Mouse (Mus musculus) midbrain, embryonic 12.5 days (tissue): ENCODE measurements at regions not wholly inside any gene's neighbourhood (a gene's known extent, or its start where the extent isn't known, plus 50 kb on each side); places are given as distances from the start of the nearest gene placed in this dataset.
A peak's percentile ranks its signal among the peaks of the same experiment; 100 is the strongest.
"Not testable (repeated sequence)": the region's sequence is repeated elsewhere in the genome, so short reads cannot be mapped to it uniquely, and the experiment has no call there.

Experiments
- ATAC-seq: fragments of 200-750 bp; cut with Nextera tagmentation; 2 replicates; pipeline ENCODE4 v1.8.0; 2017; ENCODE audit warnings: low read depth, moderate TSS enrichment, moderate library complexity; ENCODE audit not compliant: low FRiP score
- H3K27ac ChIP-seq: fragments of 300-500 bp; sonication (generic); replicated peaks from 2 replicates; pipeline ENCODE4 v1.5.1; 2016; ENCODE audit warnings: mild to moderate bottlenecking
- H3K27me3 ChIP-seq: fragments of 300-500 bp; sonication (generic); 2 replicates; pipeline ENCODE4 v1.6.1; 2016; ENCODE audit warnings: mild to moderate bottlenecking
- H3K36me3 ChIP-seq: fragments of 300-500 bp; sonication (generic); 2 replicates; pipeline ENCODE4 v1.6.1; 2016
- H3K4me1 ChIP-seq: fragments of 300-500 bp; sonication (generic); 2 replicates; pipeline ENCODE4 v1.6.1; 2016
- H3K4me2 ChIP-seq: fragments of 300-500 bp; sonication (generic); replicated peaks from 2 replicates; pipeline ENCODE4 v1.6.1; 2016; ENCODE audit warnings: mild to moderate bottlenecking, moderate library complexity
- H3K4me3 ChIP-seq: fragments of 300-500 bp; sonication (generic); 2 replicates; pipeline ENCODE4 v1.5.1; 2016; ENCODE audit warnings: mild to moderate bottlenecking
- H3K9ac ChIP-seq: fragments of 300-500 bp; sonication (generic); replicated peaks from 2 replicates; pipeline ENCODE4 v1.6.1; 2016; ENCODE audit warnings: mild to moderate bottlenecking, moderate library complexity
- H3K9me3 ChIP-seq: fragments of 300-500 bp; sonication (generic); 2 replicates; pipeline ENCODE4 v1.6.1; 2016; ENCODE audit warnings: mild to moderate bottlenecking
- WGBS: fragments of 180-500 bp; shearing (Covaris S2); methylation state at CpG from one replicate; pipeline ENCODE4 v1.1.7; 2016; 5-methylcytosine and 5-hydroxymethylcytosine counted together

DNA sequence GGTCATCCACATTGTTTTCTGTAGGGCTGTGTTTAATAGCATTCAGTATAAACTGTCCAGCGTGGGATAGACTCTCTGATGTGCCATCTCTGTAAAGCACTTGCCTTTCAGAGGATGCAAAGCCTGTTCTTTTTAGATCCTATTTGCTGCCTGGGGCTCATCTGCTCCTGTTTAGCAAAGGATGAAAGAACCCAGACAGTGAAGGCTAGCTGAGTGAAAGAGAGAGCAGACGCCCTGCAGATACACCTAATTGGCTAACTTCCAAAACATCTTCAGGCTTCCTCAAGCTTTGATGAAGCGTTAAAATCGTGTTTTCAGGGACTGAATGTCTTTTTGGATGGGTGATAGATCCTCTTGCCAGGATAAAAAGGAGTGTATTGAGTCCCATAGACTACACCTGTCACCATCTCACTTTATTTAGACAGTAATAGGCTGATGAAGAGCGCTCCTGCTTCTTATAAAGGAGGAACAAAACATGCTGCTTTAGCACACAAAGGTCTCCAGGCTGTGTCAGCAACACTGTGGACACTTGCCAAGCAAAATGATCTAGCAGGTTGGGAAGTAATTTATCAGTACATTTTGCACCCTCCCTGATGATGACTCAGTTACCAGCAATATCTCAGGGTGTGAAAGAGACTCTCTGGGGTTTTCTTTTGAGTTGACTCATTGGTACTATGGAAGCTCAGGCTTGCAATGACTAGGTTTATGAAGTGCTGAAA, 4717.3 kb downstream of the 9330182O14Rik start:
- Histone ChIP-seq H3K4me1 (peaks cover 3% of the 10 kb centered on the region; the same call in 1 of the 2 replicates), H3K27ac (no peak overlapping the region), H3K9ac (no peak overlapping the region), H3K9me3 (no peaks in the 10 kb centered on the region), H3K4me3 (no peak overlapping the region), H3K36me3 (no peaks in the 10 kb centered on the region), H3K27me3 (peaks cover 2% of the 10 kb centered on the region; the same call in 1 of the 2 replicates), H3K4me2 (no peak overlapping the region)
- peak; percentile 74 for ATAC-seq
- 20% methylated on average over 5 of the region's 5 CpGs for WGBS

DNA sequence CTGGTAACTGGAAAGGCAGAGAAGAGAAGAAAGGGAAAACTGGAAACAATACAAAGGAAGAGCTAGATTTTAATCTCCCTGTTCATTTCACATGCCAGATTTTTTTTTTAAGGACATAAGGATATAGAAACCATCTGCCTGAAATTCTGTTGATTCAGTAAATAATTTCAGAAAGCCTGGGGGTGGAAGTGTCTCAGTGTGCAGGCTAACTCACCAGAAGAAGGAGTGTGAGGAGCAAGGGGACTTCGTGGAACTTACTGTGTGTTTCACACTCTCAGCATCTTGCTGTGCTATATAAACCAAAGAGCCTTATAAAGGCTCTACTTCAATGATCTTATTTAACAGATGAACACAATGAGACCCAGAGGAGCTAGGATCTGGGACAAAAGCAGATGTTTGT, 4722.9 kb downstream of the 9330182O14Rik start:
- Histone ChIP-seq H3K27me3 (no peaks in the 10 kb centered on the region), H3K36me3 (no peaks in the 10 kb centered on the region), H3K4me2 (no peak overlapping the region), H3K27ac (no peak overlapping the region), H3K4me3 (no peak overlapping the region), H3K9ac (no peak overlapping the region), H3K9me3 (no peaks in the 10 kb centered on the region), H3K4me1 (no peaks in the 10 kb centered on the region)
- WGBS, result 60% methylated on average over 1 of the region's 1 CpGs
- no peak for ATAC-seq

DNA sequence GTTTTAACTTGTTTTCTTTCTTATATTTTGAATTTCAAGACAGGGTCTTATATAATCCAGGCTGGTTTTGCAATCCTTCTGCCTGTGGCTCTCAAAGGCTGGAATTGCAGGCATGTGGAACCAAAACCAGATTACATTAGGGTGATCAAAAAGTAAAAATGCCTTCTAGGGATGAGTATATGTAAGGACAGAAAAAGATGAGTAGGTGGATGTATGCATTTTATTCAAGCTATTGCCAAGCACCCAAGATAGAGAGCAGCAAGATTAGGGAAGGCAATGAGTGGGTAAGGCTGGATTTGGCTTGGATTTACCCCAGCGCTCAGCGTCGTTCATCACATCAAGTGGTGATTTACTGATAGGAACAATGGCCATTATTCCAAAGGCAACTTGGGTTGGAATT, 4725.2 kb downstream of the 9330182O14Rik start:
- Histone ChIP-seq H3K4me1 (no peaks in the 10 kb centered on the region), H3K36me3 (no peaks in the 10 kb centered on the region), H3K27ac (no peak overlapping the region), H3K4me2 (no peak overlapping the region), H3K4me3 (no peak overlapping the region), H3K27me3 (no peaks in the 10 kb centered on the region), H3K9ac (no peak overlapping the region), H3K9me3 (no peaks in the 10 kb centered on the region)
- 91% methylated on average over 3 of the region's 3 CpGs for WGBS
- no peak for ATAC-seq

DNA sequence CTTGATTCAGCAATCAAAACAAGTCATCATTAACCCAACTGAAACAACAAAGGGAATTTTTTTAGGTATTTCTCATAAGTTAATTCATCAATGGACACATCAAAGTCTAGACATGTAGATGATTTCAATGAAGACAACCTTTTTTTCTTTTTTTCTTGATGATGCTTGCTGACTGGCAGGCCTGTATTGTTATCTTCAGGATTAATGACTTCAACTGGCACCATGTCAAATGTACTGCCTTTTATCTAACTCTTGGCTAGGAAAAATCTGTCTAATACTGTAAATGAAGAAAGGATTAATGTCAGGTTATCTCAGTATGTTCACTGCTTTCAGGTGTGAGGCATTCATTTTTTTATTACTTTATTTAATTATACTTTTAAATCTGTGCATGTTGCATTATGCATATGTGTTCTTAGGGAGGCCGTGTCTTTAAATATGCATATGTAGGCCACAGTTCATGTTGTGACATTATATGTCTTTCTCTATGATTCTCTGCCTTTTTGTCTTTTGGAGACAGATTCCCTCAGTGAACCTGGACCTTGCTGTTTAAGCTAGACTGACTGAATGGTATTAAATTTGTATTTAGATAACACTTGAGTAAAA, 4726.1 kb downstream of the 9330182O14Rik start:
- no peaks in the 10 kb centered on the region for H3K27me3 ChIP-seq
- no peak overlapping the region for H3K4me3 ChIP-seq
- H3K36me3 ChIP-seq, result no peaks in the 10 kb centered on the region
- H3K9me3 ChIP-seq, result no peaks in the 10 kb centered on the region
- no peak for ATAC-seq
- H3K4me2 ChIP-seq, result no peak overlapping the region
- H3K4me1 ChIP-seq, result no peaks in the 10 kb centered on the region
- H3K9ac ChIP-seq, result no peak overlapping the region
- H3K27ac ChIP-seq, result no peak overlapping the region
- 83% methylated on average over 1 of the region's 1 CpGs for WGBS

DNA sequence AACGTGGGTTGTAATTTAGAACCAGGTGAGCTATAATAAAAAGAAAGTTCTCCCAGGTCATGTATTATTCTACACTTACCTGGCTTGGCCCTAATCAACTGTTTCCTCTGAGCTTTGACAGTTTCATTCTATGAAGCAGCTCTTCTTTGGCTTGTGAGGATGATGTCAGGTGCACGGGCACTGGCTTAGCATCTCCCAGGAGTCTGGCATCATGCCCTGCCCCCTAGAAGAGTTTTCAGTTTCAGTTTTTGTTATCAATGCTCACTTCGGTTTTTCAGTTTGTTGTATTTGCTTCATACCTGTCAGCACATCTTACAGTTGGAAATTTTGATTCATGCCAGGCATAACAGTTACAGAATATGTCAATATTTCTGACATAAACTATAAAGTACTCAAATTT, 4734.4 kb downstream of the 9330182O14Rik start:
- 87% methylated on average over 3 of the region's 3 CpGs for WGBS
- H3K27ac ChIP-seq, result no peak overlapping the region

DNA sequence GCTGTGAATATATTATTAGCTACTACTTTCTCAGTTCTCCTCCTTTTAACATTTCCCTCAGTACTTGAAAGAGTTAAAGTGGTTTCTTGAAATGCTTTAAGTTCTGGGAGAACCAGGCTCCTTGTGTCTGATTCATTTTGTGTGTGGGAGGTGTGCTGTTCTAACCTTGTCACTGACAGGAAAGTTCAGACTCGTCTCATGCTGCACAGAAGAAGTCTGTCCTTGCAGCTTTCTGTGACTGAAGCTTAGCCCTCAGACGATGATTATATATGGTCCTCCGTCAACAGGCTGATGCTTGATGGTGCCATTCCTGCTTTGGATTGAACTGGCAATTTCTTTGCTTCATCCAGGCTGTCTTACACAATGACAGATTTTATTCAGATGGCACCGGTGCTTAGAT, 4734.9 kb downstream of the 9330182O14Rik start:
- no peaks in the 10 kb centered on the region for H3K36me3 ChIP-seq
- no peaks in the 10 kb centered on the region for H3K4me1 ChIP-seq
- no peak overlapping the region for H3K4me2 ChIP-seq
- ATAC-seq, result no peak
- H3K9me3 ChIP-seq, result no peaks in the 10 kb centered on the region
- no peak overlapping the region for H3K27ac ChIP-seq
- no peaks in the 10 kb centered on the region for H3K27me3 ChIP-seq
- no peak overlapping the region for H3K4me3 ChIP-seq
- WGBS, result 82% methylated on average over 4 of the region's 4 CpGs
- H3K9ac ChIP-seq, result no peak overlapping the region

More for the DNA sequence above, 4734.4 kb downstream of the 9330182O14Rik start:
- no peaks in the 10 kb centered on the region for H3K9me3 ChIP-seq
- ATAC-seq, result no peak
- H3K4me3 ChIP-seq, result no peak overlapping the region
- H3K4me1 ChIP-seq, result no peaks in the 10 kb centered on the region
- H3K36me3 ChIP-seq, result no peaks in the 10 kb centered on the region
- no peak overlapping the region for H3K9ac ChIP-seq
- no peak overlapping the region for H3K4me2 ChIP-seq
- no peaks in the 10 kb centered on the region for H3K27me3 ChIP-seq

DNA sequence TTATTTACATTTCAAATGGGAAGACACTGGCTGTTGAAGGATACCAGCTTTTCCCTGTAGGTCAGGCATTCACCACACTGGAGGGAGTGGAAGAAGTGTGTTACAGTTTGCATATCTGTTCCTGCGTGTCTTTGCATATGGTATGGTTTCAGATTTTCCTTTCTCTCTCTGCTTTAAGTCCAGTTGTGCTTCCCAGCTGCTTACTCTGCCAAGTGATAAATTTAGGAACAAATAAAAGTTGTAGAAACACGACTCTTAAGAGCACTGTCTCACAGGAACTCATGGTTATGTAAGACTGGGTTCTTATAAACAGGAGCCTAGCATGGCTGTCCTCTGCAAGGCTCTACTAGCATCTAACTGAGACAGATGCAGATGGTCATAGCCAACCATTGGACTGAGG, 4735.5 kb downstream of the 9330182O14Rik start:
- H3K4me2 ChIP-seq, result no peak overlapping the region
- no peaks in the 10 kb centered on the region for H3K36me3 ChIP-seq
- no peaks in the 10 kb centered on the region for H3K4me1 ChIP-seq
- no peaks in the 10 kb centered on the region for H3K27me3 ChIP-seq
- WGBS, result 86% methylated on average over 2 of the region's 2 CpGs
- no peak overlapping the region for H3K9ac ChIP-seq
- no peak for ATAC-seq
- no peaks in the 10 kb centered on the region for H3K9me3 ChIP-seq
- no peak overlapping the region for H3K27ac ChIP-seq
- H3K4me3 ChIP-seq, result no peak overlapping the region

DNA sequence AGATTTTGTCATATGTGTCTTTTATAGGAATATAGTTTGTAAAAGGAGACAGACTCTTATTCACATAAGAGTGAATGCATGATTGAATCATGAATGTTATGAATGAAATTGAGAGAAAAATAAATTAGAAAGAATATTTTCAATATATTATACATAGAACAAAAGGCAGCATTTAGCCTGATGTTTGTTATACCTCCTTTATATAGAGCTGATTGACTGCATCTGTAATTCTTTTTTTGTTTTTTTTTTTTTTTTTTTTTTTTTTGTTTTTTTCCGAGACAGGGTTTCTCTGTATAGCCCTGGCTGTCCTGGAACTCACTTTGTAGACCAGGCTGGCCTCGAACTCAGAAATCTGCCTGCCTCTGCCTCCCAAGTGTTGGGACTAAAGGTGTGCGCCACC, 4736.8 kb downstream of the 9330182O14Rik start:
- H3K27me3 ChIP-seq, H3K27ac ChIP-seq, H3K4me1 ChIP-seq, ATAC-seq, H3K9ac ChIP-seq, H3K9me3 ChIP-seq, H3K4me3 ChIP-seq, H3K4me2 ChIP-seq, H3K36me3 ChIP-seq: not testable (repeated sequence)
- 75% methylated on average over 3 of the region's 3 CpGs for WGBS

DNA sequence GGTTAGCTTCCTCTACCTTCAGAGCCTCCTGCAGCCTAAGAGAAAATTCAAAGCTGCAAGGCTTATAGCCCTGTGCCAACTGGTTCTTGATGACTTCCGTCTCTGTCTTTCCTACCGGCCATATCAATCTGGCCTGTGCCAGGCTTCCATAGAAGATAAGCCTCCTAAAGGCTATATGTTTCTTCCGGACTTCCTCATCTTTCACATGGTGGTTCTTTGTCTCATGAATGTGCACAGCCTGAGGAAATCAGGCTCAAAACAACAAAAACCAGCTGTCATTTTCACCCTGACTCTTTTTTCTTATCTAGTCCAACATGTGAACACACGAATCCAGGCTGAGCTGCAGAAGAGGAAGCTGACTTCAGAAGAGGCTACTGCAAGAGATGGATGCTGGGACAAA, 4748.1 kb downstream of the 9330182O14Rik start:
- ATAC-seq, result no peak
- H3K4me3 ChIP-seq, result no peak overlapping the region
- no peak overlapping the region for H3K4me2 ChIP-seq
- H3K4me1 ChIP-seq, result no peaks in the 10 kb centered on the region
- H3K27ac ChIP-seq, result no peak overlapping the region
- WGBS, result 94% methylated on average over 4 of the region's 4 CpGs
- H3K9me3 ChIP-seq, result no peaks in the 10 kb centered on the region
- H3K9ac ChIP-seq, result no peak overlapping the region
- H3K27me3 ChIP-seq, result no peaks in the 10 kb centered on the region
- H3K36me3 ChIP-seq, result no peaks in the 10 kb centered on the region

DNA sequence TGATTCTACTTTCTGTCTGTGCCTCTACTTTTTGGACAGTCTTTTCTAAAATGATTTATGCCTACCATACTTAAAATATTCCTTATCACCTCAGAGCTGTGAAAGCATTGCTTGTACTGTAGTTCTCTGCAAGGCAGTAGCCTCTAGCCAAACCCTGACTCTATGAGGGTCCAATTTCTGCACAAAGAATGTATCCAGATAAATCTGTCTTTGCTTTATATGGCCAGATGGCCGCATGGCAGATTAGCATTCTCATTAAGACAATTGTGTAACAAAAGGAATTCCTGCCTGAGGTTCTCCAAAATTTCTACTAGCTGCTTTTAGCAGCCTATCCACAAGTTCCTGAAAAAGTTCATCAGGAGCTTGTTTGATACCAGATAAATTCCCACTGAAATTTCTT, 4757.4 kb downstream of the 9330182O14Rik start:
- Histone ChIP-seq H3K36me3 (no peaks in the 10 kb centered on the region), H3K9ac (no peak overlapping the region), H3K4me2 (no peak overlapping the region), H3K27me3 (no peaks in the 10 kb centered on the region), H3K9me3 (no peaks in the 10 kb centered on the region), H3K4me3 (no peak overlapping the region), H3K27ac (no peak overlapping the region), H3K4me1 (no peaks in the 10 kb centered on the region)
- ATAC-seq, result no peak
- 47% methylated on average over 1 of the region's 1 CpGs for WGBS

DNA sequence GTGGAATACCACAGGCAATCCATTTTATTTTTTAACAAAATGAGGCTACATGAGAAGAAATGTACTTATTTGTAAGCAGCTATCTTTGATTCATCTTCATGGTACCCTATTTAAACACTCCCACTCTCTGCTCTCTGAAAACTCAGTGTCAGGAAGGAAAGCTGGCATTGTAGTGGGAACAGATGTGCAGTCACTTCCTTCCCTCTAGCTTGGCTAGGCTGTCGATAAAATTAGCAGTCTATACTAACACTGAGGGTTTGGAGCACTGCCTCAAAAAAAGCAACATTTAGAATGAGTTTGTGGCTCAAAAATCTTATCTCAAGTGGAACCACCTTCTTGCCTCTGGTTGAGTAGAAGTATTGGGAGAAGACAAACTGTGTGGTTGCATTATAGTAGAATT, 4762.1 kb downstream of the 9330182O14Rik start:
- 68% methylated on average over 1 of the region's 1 CpGs for WGBS
- H3K9me3 ChIP-seq, result no peaks in the 10 kb centered on the region

DNA sequence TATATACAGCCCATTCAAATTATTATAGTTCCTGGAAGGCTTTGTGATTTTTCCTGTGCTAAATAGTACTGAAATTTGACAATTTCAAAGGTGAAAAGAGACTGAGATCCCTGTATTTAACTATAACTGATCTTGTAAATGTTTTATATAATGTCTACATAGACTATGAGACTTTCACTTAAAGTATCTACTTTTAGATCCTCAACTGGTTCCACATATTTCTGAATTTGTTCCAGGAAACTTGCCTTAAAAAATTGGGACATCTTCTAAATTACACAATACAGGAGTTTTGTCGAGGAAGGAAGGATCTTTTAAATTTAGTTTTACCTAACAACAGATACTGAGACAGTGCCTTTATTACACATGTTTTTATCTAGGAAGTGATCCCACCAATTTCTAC, 4763.4 kb downstream of the 9330182O14Rik start:
- Histone ChIP-seq H3K4me1 (no peaks in the 10 kb centered on the region), H3K9ac (no peak overlapping the region), H3K4me3 (no peak overlapping the region), H3K27me3 (no peaks in the 10 kb centered on the region), H3K9me3 (no peaks in the 10 kb centered on the region), H3K4me2 (no peak overlapping the region), H3K27ac (no peak overlapping the region), H3K36me3 (no peaks in the 10 kb centered on the region)
- WGBS, result 70% methylated on average over 1 of the region's 1 CpGs
- ATAC-seq, result no peak

More for the DNA sequence above, 4762.1 kb downstream of the 9330182O14Rik start:
- no peak overlapping the region for H3K4me3 ChIP-seq
- no peaks in the 10 kb centered on the region for H3K4me1 ChIP-seq
- H3K27ac ChIP-seq, result no peak overlapping the region
- H3K27me3 ChIP-seq, result no peaks in the 10 kb centered on the region
- no peak for ATAC-seq
- H3K9ac ChIP-seq, result no peak overlapping the region
- no peak overlapping the region for H3K4me2 ChIP-seq
- no peaks in the 10 kb centered on the region for H3K36me3 ChIP-seq

DNA sequence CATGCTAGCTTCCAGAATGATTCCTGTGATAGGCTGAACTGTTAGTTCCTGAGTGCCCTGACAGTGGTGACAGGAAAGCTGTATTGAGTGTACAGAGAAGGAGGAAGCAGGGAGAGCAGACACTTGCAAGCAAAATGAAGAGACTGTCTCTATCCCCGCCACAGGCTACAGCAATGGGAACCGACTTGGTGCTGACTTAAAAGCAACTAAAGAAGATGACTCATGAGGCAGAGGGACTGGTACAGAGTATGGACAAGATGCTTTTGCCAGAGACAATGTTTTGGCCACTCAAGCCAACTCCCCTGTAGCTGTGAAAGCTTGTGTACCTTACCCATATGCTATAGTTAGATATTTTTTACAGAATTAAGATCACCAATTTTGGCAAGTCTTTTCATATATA, 4773.0 kb downstream of the 9330182O14Rik start:
- H3K4me3 ChIP-seq, result no peak overlapping the region
- H3K36me3 ChIP-seq, result no peaks in the 10 kb centered on the region
- 66% methylated on average over 2 of the region's 2 CpGs for WGBS
- no peak overlapping the region for H3K9ac ChIP-seq
- no peak overlapping the region for H3K27ac ChIP-seq
- H3K4me1 ChIP-seq, result no peaks in the 10 kb centered on the region
- no peak for ATAC-seq
- no peak overlapping the region for H3K4me2 ChIP-seq
- no peaks in the 10 kb centered on the region for H3K27me3 ChIP-seq
- H3K9me3 ChIP-seq, result no peaks in the 10 kb centered on the region
